Mouse (Mus musculus): ENCODE measurements around the gene Radil. TPM values are rescaled to one million over a fixed set of nuclear protein-coding genes. Genes with fewer than 3 reads are reported as not detected.

Radil gene
- polyA plus RNA-seq, 1 experiment = 0.57 TPM

GRCm38 (mm10) chr5:142546344-142546743 lies 4.6 kb downstream of the Radil start:
- no peak for DNase-seq (ENCODE audit: low read depth, low spot score)
- 47% methylated on average over 5 of the region's 5 CpGs for WGBS

GRCm38 (mm10) chr5:142545014-142545795 lies 5.7 kb downstream of the Radil start:
- 49% methylated on average over 5 of the region's 5 CpGs for WGBS
- DNase-seq (ENCODE audit: low read depth, low spot score) = no peak

GRCm38 (mm10) chr5:142537286-142537685 lies 13.6 kb downstream of the Radil start:
- no peak for DNase-seq (ENCODE audit: low read depth, low spot score)
- 76% methylated on average over 3 of the region's 3 CpGs for WGBS

GRCm38 (mm10) chr5:142535388-142535787 lies 15.5 kb downstream of the Radil start:
- DNase-seq (ENCODE audit: low read depth, low spot score) = no peak
- 73% methylated on average over 4 of the region's 4 CpGs for WGBS

GRCm38 (mm10) chr5:142529915-142530314 lies 21.0 kb downstream of the Radil start, which contains the start of gene Papolb:
Papolb (minus strand) TSS chr5:142530076.
- WGBS = 49% methylated on average over 41 of the region's 41 CpGs
- DNase-seq (ENCODE audit: low read depth, low spot score) = no peak

GRCm38 (mm10) chr5:142524711-142525464 lies 26.0 kb downstream of the Radil start:
- WGBS = 69% methylated on average over 8 of the region's 8 CpGs
- no peak for DNase-seq (ENCODE audit: low read depth, low spot score)

- no peak for DNase-seq (ENCODE audit: low read depth, low spot score)
- WGBS = 78% methylated on average over 11 of the region's 11 CpGs
These were observed 29.6 kb downstream of the Radil start for GRCm38 (mm10) chr5:142521195-142521866.

GRCm38 (mm10) chr5:142520360-142520759 lies 30.5 kb downstream of the Radil start:
- whole genome bisulfite sequencing = 53% methylated on average over 4 of the region's 4 CpGs

GRCm38 (mm10) chr5:142518973-142519372 lies 31.9 kb downstream of the Radil start:
- DNase-seq (ENCODE audit: low read depth, low spot score) = no peak
- 43% methylated on average over 6 of the region's 6 CpGs for WGBS

More at GRCm38 (mm10) chr5:142520360-142520759, 30.5 kb downstream of the Radil start:
- no peak for DNase-seq (ENCODE audit: low read depth, low spot score)

- DNase-seq (ENCODE audit: low read depth, low spot score) = no peak
- 70% methylated on average over 4 of the region's 4 CpGs for WGBS
These were observed 38.8 kb downstream of the Radil start for GRCm38 (mm10) chr5:142512112-142512511.

GRCm38 (mm10) chr5:142510061-142510414 lies 40.9 kb downstream of the Radil start:
- DNase-seq (ENCODE audit: low read depth, low spot score) = no peak
- 66% methylated on average over 7 of the region's 7 CpGs for WGBS

- no peak for DNase-seq (ENCODE audit: low read depth, low spot score)
- WGBS = 42% methylated on average over 15 of the region's 15 CpGs
These were observed 41.5 kb downstream of the Radil start for GRCm38 (mm10) chr5:142509141-142510060.

GRCm38 (mm10) chr5:142505695-142506423 lies 45.0 kb downstream of the Radil start:
- WGBS = 64% methylated on average over 3 of the region's 3 CpGs
- DNase-seq (ENCODE audit: low read depth, low spot score) = no peak

- WGBS = 85% methylated on average over 3 of the region's 3 CpGs
- DNase-seq (ENCODE audit: low read depth, low spot score) = no peak
These were observed 46.7 kb downstream of the Radil start for GRCm38 (mm10) chr5:142504175-142504574.

GRCm38 (mm10) chr5:142502414-142502813 lies 48.5 kb downstream of the Radil start:
- 1% methylated on average over 3 of the region's 3 CpGs for WGBS
- DNase-seq (ENCODE audit: low read depth, low spot score) = peak; percentile 37

- DNase-seq (ENCODE audit: low read depth, low spot score) = no peak
- 43% methylated on average over 10 of the region's 10 CpGs for whole genome bisulfite sequencing
These were observed 50.0 kb downstream of the Radil start for GRCm38 (mm10) chr5:142500918-142501317.

GRCm38 (mm10) chr5:142498964-142499363 lies 51.9 kb downstream of the Radil start:
- DNase-seq (ENCODE audit: low read depth, low spot score) = no peak
- WGBS = 59% methylated on average over 3 of the region's 3 CpGs

- WGBS = 64% methylated on average over 14 of the region's 14 CpGs
- no peak for DNase-seq (ENCODE audit: low read depth, low spot score)
These were observed 55.4 kb downstream of the Radil start for GRCm38 (mm10) chr5:142495321-142496096.
